Mouse (Mus musculus) liver, postnatal 0 days (tissue): ENCODE data around the gene Mcm3ap.

Source experiments
- CTCF ChIP-seq: sonication (generic); IDR thresholded peaks from 2 replicates; pipeline ENCODE4 v1.5.1; 2016; ENCODE audit warnings: antibody characterized with exemption, low read depth
- EP300 ChIP-seq: IDR thresholded peaks from 2 replicates; pipeline ENCODE4 v1.6.1; 2016; ENCODE audit warnings: antibody characterized with exemption, low read depth, mild to moderate bottlenecking

DNA sequence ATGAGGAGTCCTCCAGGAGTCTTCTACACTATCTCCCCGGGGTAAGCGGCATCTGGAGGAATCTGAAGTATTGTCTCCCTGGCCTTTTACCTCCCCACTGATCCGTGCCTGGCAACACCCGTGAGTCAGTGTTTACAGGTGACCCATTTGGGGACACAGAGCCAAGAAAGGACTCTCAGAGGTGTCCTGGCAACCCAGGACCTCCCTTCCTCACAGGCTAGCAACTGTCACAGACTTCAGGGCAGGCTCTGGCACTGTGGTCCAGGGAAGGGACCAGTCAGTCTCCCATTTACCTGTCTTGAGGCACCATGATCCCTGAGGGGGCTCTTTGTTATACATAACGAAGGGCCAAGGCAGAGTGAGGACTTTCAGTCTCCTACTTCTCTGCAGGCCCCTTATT lies 19.9 kb upstream of the Mcm3ap start, which contains the start of gene 2610028H24Rik:
- no peak for TF ChIP-seq CTCF
- TF ChIP-seq EP300 = no peak
